Mouse (Mus musculus): ENCODE measurements at regions not wholly inside any gene's neighbourhood (a gene's known extent, or its start where the extent isn't known, plus 50 kb on each side); places are given as distances from the start of the nearest gene placed in this dataset. TPM values are rescaled to one million over a fixed set of nuclear protein-coding genes. Genes with fewer than 3 reads are reported as not detected.
A peak's percentile ranks its signal among the peaks of the same experiment; 100 is the strongest.

DNA sequence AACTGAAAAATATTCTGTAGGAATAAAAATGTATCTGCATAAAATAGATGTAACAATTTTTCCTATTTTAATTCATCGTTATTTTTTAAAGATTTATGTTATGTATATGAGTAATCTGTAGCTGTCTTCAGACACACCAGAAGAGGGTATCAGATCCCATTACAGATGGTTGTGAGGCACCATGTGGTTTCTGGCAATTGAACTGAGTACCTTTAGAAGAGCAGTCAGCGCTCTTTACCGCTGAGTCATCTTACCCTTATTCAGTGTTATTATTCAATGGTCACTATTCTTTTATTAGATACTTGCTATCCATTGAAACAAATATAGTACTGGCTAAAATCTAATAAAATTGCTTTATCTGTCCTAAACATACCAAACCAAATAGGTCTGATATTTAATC is 820.7 kb upstream of the Nrxn1 start:
- ATAC-seq (ENCODE audit: low FRiP score) (no peak), DNase-seq (ENCODE audit: low spot score) (no peak)
- Histone ChIP-seq H3K9me3 (ENCODE audit: low read length) (no peaks in the 10 kb centered on the region), H3K9ac (replicated peaks; ENCODE audit: low read length, poor library complexity, severe bottlenecking) (no peak overlapping the region), H3K4me2 (ENCODE audit: low read depth, low read length, poor library complexity, severe bottlenecking) (no peak overlapping the region), H3K4me1 (ENCODE audit: insufficient read depth, low read length) (no peaks in the 10 kb centered on the region), H3K27me3 (ENCODE audit: insufficient read depth, low read length) (no peaks in the 10 kb centered on the region), H3K36me3 (ENCODE audit: insufficient read depth, low read length) (no peaks in the 10 kb centered on the region), H3K4me3 (ENCODE audit: low read depth, low read length) (no peak overlapping the region), H3K27ac (ENCODE audit: low read depth, low read length) (no peak overlapping the region)
- no peak for TF ChIP-seq CTCF (IDR thresholded peaks at IDR 0.05)
- 92% methylated on average over 3 of the region's 3 CpGs for WGBS

DNA sequence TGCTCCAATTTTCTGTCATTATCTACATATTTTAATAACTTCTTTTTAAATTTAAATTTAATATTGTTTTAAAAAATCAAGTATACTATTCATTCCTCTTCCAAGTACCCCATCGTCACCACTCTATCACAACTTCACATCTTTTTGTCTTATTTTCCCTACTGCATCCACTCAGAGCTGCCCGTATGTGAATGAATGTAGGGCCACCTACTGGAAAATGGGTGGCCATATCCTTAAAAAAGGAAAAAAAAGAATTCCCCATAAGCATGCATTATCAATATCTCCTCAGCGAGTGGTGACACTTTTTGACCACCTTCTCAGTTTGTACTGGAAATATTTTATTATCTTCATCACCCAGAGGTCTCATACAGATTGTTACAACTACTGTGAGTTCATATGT is 810.2 kb upstream of the Nrxn1 start:
- Histone ChIP-seq H3K4me2 (ENCODE audit: low read depth, low read length, poor library complexity, severe bottlenecking) (no peak overlapping the region), H3K4me1 (ENCODE audit: insufficient read depth, low read length) (no peaks in the 10 kb centered on the region), H3K27me3 (ENCODE audit: insufficient read depth, low read length) (no peaks in the 10 kb centered on the region), H3K27ac (ENCODE audit: low read depth, low read length) (no peak overlapping the region), H3K36me3 (ENCODE audit: insufficient read depth, low read length) (no peaks in the 10 kb centered on the region), H3K9ac (replicated peaks; ENCODE audit: low read length, poor library complexity, severe bottlenecking) (no peak overlapping the region), H3K9me3 (ENCODE audit: low read length) (no peaks in the 10 kb centered on the region), H3K4me3 (ENCODE audit: low read depth, low read length) (no peak overlapping the region)
- DNase-seq (ENCODE audit: low spot score) (no peak), ATAC-seq (ENCODE audit: low FRiP score) (no peak)
- TF ChIP-seq CTCF (IDR thresholded peaks at IDR 0.05) = no peak
- WGBS = 79% methylated on average over 3 of the region's 3 CpGs

DNA sequence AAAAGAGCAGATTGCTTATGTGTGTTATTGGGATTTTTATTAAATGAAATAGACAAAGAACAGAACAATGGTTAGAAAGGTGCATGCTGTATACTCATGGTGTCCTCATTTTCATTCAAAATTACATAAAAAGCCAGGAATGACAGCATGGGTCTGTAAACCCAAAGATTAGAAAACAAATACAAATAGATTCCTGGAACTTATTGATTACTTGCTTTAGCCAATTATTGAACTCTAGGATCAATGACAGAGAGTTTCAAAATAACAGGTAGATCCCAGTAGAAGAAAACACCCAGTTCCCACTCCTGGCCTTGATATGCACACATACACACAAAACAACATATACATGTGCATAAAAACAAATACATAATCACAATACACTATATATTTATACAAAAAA is 782.4 kb upstream of the Nrxn1 start:
- no peak overlapping the region for H3K9ac ChIP-seq (replicated peaks; ENCODE audit: low read length, poor library complexity, severe bottlenecking)
- no peaks in the 10 kb centered on the region for H3K4me1 ChIP-seq (ENCODE audit: insufficient read depth, low read length)
- H3K4me2 ChIP-seq (ENCODE audit: low read depth, low read length, poor library complexity, severe bottlenecking) = no peak overlapping the region
- H3K27me3 ChIP-seq (ENCODE audit: insufficient read depth, low read length) = no peaks in the 10 kb centered on the region
- no peak overlapping the region for H3K27ac ChIP-seq (ENCODE audit: low read depth, low read length)
- ATAC-seq (ENCODE audit: low FRiP score) = no peak
- TF ChIP-seq CTCF (IDR thresholded peaks at IDR 0.05) = no peak
- H3K4me3 ChIP-seq (ENCODE audit: low read depth, low read length) = no peak overlapping the region
- H3K36me3 ChIP-seq (ENCODE audit: insufficient read depth, low read length) = no peaks in the 10 kb centered on the region
- no peaks in the 10 kb centered on the region for H3K9me3 ChIP-seq (ENCODE audit: low read length)
- DNase-seq (ENCODE audit: low spot score) = no peak

DNA sequence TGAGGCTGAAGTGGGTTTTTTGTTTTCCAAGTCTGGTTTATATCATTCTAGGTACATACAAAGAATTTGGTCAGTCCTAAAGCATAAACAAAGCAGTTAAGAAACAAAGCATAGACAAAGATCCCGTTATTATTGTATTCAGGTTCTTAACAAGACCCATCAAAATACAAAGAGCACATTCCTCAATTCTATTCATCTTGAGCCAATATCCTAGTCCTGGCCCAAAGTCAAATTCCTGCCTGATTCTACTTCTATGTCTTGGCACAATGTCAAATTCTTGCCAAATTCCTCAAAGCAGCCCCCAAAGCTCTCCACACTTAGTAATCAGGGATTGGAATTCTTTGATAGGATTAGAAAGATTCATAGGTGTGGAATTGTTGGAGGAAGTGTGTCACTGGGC is 769.3 kb upstream of the Nrxn1 start:
- Histone ChIP-seq H3K27me3 (ENCODE audit: insufficient read depth, low read length) (no peaks in the 10 kb centered on the region), H3K4me1 (ENCODE audit: insufficient read depth, low read length) (no peaks in the 10 kb centered on the region), H3K36me3 (ENCODE audit: insufficient read depth, low read length) (no peaks in the 10 kb centered on the region), H3K4me3 (ENCODE audit: low read depth, low read length) (no peak overlapping the region), H3K4me2 (ENCODE audit: low read depth, low read length, poor library complexity, severe bottlenecking) (no peak overlapping the region), H3K27ac (ENCODE audit: low read depth, low read length) (no peak overlapping the region), H3K9ac (replicated peaks; ENCODE audit: low read length, poor library complexity, severe bottlenecking) (no peak overlapping the region), H3K9me3 (ENCODE audit: low read length) (no peaks in the 10 kb centered on the region)
- DNase-seq (ENCODE audit: low spot score) = peak; percentile 26
- WGBS = 37% methylated on average over 1 of the region's 1 CpGs
- no peak for TF ChIP-seq CTCF (IDR thresholded peaks at IDR 0.05)
- ATAC-seq (ENCODE audit: low FRiP score) = no peak

Small RNA genes lying in the stretch of these regions (microRNA-seq; reads per million reads assigned to microRNA genes)
- gene Gm44345 (ENCODE audit: borderline number of aligned reads) = not detected
